Mouse (Mus musculus) ovary, postnatal 36 days (tissue): ENCODE data around the gene Ppp2r5d.

ENCODE experiments used
- DNase-seq: peaks from one replicate; pipeline ENCODE4 v3.0.0; 2022; ENCODE audit warnings: low spot score, mixed read lengths

The Ppp2r5d gene

GRCm38 (mm10) chr17:46680760-46681373 is 24.0 kb downstream of the Ppp2r5d start, which contains the start of gene Klhdc3:
Gene Klhdc3 (minus strand): TSS chr17:46680914.
- peak; percentile 97 for DNase-seq

GRCm38 (mm10) chr17:46679843-46680759 is 24.8 kb downstream of the Ppp2r5d start:
- no peak for DNase-seq

- no peak for DNase-seq
Measured at GRCm38 (mm10) chr17:46678911-46679310, 26.0 kb downstream of the Ppp2r5d start.

- no peak for DNase-seq
Measured at GRCm38 (mm10) chr17:46678416-46678815, 26.5 kb downstream of the Ppp2r5d start, which contains the start of gene Mea1. Gene Mea1 (plus strand): TSS chr17:46678793.

- DNase-seq = no peak
Measured at GRCm38 (mm10) chr17:46674530-46675283, 30.2 kb downstream of the Ppp2r5d start.

- peak; percentile 87 for DNase-seq
Measured at GRCm38 (mm10) chr17:46673850-46674529, 30.9 kb downstream of the Ppp2r5d start, which contains the start of gene Rrp36. Gene Rrp36 (minus strand): TSS chr17:46674352.

- DNase-seq = no peak
Measured at GRCm38 (mm10) chr17:46669911-46670310, 35.0 kb downstream of the Ppp2r5d start.

GRCm38 (mm10) chr17:46667712-46668111 is 37.2 kb downstream of the Ppp2r5d start:
- DNase-seq = no peak

GRCm38 (mm10) chr17:46662730-46663129 is 42.2 kb downstream of the Ppp2r5d start:
- DNase-seq = no peak

GRCm38 (mm10) chr17:46661981-46662380 is 42.9 kb downstream of the Ppp2r5d start:
- no peak for DNase-seq

GRCm38 (mm10) chr17:46661351-46661750 is 43.6 kb downstream of the Ppp2r5d start:
- DNase-seq = no peak

GRCm38 (mm10) chr17:46656054-46656453 is 48.9 kb downstream of the Ppp2r5d start:
- DNase-seq = no peak

GRCm38 (mm10) chr17:46651755-46652547 is 53.0 kb downstream of the Ppp2r5d start:
- no peak for DNase-seq

- DNase-seq = no peak
Measured at GRCm38 (mm10) chr17:46651292-46651691, 53.6 kb downstream of the Ppp2r5d start.

- peak; percentile 94 for DNase-seq
Measured at GRCm38 (mm10) chr17:46650232-46651031, 54.5 kb downstream of the Ppp2r5d start, which contains the start of gene Cul7. Gene Cul7 (plus strand): TSS chr17:46650337.

GRCm38 (mm10) chr17:46649811-46650210 is 55.1 kb downstream of the Ppp2r5d start:
- DNase-seq = no peak

GRCm38 (mm10) chr17:46648436-46648835 is 56.5 kb downstream of the Ppp2r5d start:
- DNase-seq = no peak

GRCm38 (mm10) chr17:46647279-46647678 is 57.6 kb downstream of the Ppp2r5d start:
- no peak for DNase-seq

- no peak for DNase-seq
Measured at GRCm38 (mm10) chr17:46646322-46646662, 58.6 kb downstream of the Ppp2r5d start.
